Mouse (Mus musculus) left cerebral cortex, adult 8-10 months (tissue): ENCODE measurements around the gene Plppr5. TPM values are rescaled to one million over a fixed set of nuclear protein-coding genes. Genes with fewer than 3 reads are reported as not detected.

Experiments used
- DNase-seq, 2 experiments: peaks; one replicate each; pipeline ENCODE4 v3.0.0; 2022; ENCODE audit warnings: low spot score in 2 of 2
- total RNA-seq, 4 experiments: library from RNA; stranded (reverse); gene quantifications; 2 replicates each; pipeline ENCODE4 v1.2.4; 2022

Gene Plppr5
- total RNA-seq, 4 experiments from 2014 or later, result 25.1 to 33.1 (median 29.6) TPM

DNA sequence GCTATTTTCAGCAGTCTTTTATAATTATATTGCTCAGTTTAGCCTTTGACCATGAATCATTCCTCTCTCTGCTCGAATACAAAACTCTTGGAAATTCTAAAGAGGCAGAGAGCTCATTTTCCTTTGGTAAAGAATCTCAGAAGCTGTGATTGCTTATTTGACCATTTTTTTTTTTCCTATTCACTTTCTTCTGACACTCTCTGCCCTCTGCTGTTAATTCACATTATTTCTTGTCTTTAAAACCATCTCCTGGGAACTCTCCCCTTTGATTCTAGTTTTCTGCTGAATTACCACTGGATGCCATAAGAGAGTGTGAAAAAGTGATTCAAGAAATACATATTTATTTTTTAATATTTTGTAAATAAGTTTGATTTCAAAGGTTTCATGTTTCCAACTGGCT is 120.1 kb downstream of the Plppr5 start:
- DNase-seq, result no peak

DNA sequence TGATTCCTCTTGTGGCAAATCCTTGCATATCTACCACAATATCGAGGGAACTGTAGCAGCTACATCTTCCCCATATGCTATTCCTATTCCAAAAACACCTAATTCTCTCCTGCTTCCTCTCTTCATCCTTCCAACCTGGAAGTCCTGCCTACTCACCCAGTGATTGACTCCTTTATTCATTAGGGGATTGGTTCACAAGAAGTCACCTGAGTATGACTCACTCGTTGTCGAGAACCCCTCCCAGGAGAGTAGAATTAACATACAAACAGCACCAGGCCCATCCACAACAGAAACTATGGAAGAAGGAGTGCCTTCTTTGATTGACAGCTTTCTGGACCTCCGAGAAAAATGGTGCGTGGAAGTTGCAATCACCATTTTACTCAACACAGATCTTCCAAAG is 121.7 kb downstream of the Plppr5 start:
- no peak for DNase-seq

DNA sequence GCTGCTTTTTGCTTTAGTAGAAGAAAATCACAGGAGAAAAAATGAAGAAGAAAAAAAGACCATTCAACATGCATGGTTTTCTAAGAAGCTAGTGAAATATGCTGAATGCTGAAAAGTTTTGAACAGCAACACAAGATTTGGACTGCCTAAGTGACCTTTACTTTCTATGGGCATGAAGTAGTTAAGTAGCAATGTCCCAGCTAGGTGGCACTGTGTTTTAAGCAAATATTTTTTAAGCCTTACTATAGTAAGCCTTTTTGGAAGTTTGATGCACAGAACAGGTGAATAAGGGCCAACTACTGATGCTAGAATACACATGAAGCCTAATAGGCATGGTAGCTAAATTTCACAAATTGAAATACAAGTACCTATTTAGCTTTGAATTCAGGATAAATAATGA is 134.2 kb downstream of the Plppr5 start:
- no peak for DNase-seq

DNA sequence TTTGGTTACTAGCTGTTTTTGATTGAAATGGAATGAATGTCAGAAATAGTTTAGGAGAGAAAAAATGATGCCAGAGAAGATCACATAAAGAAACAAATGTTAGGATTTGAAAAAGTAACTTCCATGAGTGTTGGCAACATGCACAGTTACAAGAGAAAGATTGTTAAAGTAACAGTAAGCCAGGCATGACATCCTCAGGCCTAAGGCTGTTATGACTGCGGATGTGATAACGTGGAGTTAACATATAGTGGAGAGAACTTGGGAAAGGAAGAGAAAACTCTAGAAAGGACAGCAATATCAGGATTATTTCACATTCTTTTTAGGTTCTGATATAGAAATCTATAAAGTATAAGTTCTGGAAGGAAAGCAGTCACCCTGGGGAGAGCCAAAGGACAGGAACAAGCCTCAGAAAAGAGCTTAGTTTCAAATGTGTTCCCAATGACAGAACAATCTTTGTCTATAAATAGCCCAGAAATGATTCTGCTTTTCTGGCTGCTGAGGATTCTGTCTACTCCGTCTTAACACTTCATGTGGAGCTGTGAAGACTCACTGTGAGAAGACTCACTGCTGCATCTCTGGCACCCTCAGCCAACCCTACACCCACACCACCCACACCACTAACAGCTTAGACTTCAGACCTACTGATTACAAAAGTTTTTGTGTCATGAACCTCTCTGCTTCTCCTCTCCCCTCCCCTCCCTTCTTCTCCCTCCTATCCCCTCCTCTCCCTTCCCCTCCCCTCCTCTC is 142.1 kb downstream of the Plppr5 start:
- DNase-seq, result peak; percentile 25 to 71

DNA sequence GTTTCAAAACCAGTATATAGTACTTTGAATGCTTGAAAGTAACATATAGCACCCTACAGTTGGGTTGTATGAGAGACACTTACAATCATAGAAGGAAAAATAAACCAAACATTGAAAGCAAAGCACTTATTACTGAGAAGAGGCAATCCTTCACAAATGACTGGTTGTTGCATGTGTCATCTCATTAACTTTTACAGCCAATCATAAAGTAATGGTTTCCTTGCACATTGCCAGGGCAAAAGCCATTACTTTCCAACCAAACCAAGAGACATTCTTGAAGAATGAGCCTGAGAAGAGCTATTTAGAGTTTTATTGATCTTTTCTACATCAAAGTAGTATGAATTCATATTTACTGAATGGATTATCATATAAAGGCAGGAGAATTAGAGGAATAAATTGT is 148.8 kb downstream of the Plppr5 start:
- no peak for DNase-seq

DNA sequence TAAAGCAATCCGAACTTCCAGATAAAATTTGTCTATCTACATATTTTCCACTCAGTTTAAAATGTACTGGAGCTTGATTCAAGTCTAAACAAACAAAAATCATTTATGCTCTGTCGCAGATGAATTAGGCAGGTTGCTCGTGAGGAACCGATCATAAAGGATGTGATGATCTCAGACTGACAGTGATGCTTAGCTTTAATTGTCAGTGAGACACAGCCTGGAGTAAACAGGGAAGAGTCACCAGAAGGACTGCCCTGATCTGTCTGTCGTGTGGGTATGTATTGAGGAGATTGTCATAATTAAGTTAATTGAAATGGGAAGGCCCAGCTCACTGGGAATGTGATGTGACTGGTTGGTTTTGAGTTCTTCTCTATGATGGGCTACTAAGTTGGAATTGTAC is 149.9 kb downstream of the Plppr5 start:
- no peak for DNase-seq

DNA sequence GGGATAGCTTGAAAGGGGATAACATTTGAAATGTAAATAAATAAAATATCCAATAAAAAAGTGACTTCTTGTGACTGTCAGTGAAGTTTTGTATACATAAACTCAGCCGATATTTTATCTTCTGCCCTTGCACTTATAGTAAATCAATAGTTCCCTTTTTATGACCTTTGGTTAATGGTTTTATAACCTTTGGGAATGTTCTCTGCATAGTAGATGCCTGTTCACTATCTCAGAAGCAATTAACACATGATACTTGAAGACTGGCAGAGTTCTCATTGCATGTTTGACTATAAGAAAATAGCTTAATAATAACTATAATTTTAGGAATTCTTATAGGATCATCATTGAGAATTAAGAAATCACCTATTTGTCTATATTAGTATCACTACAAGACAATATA is 150.9 kb downstream of the Plppr5 start:
- DNase-seq, result no peak

DNA sequence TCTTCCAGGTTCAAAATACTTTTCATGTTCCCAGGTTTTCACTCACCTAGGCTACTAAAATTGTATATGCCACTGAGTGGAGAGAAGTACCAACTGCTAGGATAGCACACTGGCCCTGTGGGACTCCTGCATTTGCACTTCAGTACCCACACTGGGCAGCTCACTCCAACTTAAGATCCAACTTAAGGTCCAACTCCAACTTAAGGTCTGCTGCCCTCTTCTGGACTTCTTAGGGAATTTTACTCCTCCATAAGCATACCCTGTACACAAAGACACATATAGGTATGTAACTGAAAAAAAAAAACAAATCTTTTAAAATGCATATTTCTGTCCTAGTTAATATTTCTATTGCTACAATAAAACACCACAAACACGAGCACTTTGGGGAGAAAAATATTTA is 153.5 kb downstream of the Plppr5 start:
- DNase-seq, result no peak

DNA sequence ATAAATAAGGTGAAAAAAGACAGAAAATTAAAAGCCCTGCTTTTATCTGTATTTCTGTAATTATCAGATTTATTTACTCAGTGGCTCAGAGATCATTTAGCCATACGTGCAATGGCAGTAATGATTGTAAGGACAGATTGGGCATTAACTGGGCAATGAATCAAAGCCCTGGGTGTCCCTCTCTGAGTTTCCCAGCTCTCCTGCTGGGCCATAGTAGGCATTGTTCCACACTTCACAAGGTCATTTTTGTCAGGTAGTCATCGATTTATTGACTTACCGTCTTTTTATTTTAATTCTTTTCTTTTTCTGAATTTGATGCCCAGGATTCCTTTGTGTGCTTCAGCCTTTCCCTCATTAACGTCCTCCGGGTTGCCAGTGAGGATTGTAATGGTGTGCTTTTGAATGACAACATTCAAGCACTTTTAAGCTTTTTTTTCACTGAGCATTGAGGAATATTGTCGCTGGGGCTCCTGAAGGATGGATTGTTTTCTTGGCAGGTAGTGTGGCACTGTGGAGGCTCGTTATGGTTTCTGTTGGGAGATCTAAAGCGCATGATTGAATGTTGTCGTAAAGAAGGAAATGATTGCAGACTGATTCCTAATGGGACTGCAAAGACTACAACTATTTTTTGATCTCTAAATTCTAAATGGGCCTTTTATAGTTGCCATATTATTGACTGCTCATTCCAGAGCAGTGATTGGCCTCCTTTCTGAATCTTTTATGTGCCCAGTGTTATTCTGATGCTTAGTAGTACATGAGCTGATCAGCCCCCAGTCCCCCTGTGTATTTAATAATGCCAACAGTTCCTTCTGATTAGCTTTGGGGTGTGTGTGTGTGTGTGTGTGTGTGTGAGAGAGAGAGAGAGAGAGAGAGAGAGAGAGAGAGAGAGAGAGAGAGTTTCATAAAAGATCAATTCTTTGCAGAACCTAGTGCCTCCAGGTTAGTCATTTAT is 154.8 kb downstream of the Plppr5 start:
- no peak for DNase-seq

DNA sequence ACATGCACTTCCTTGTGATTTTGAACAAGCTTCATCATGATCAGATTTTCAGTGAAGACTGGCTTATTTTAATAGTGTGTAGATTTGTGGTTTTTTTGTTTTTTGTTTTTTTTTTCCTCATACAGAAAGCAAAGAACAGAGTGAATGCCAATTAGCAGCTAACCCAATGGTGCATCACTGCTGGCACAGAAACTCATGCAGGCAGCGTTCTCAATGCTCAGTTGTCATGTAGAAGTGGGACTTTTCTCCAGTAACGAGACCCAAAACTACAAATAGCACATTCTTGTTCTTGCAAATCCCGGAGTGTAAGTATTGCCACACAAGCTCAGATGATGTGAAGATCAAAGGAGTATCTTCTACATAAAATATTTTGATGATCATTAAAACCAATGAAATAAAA is 156.9 kb downstream of the Plppr5 start:
- no peak for DNase-seq

DNA sequence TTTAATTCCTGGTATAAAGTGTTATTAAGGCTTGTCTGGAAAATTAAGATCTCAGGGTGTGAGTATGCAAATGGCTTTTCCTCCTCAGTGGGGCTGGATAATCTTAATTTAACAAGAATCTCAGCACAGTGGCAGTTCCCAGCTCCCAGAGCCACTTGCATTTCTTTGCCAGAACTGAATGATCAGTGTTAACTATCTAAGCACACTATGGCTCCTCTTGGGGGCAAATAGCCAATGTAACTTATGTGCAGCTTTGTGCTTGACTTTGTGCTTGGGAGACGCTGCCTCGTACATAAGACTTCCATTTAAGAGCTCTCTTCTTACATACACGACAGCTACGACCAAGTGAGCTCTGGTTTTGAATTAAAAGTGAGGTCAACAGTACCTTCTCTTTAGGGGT is 158.0 kb downstream of the Plppr5 start:
- no peak for DNase-seq

Other genes starting within 250 kb of the Plppr5 start
- gene Plppr4, start 214.0 kb upstream of the Plppr5 start, total RNA-seq, result 100 to 1,000 TPM; 147 to 156 (median 148) TPM